Mouse (Mus musculus) erythroblast, embryonic 14.5 days (primary cell): Measurements from ENCODE around the gene Pycr1.

Experiments used
- GATA1 ChIP-seq: IDR thresholded peaks from 2 replicates; pipeline ENCODE4 v1.6.1; 2012; ENCODE audit warnings: low read length, inconsistent platforms, mixed read lengths
- TAL1 ChIP-seq: IDR thresholded peaks from 3 replicates; pipeline ENCODE4 v1.6.1; 2012; ENCODE audit warnings: low read length, inconsistent platforms, mixed read lengths

- no peak for TF ChIP-seq GATA1
- TF ChIP-seq TAL1: no peak
Measured at GRCm38 (mm10) chr11:120628601-120629340, 14.8 kb downstream of the Pycr1 start.
